Mouse (Mus musculus): ENCODE results near the gene Prpf19. TPM values are rescaled to one million over a fixed set of nuclear protein-coding genes. Genes with fewer than 3 reads are reported as not detected.

Prpf19 gene
- polyA plus RNA-seq, 1 experiment = 146 TPM

GRCm38 (mm10) chr19:10935029-10935428, 40.0 kb downstream of the Prpf19 start:
- Histone ChIP-seq H3K27me3 (ENCODE audit: control insufficient read depth, insufficient read depth, low read length) (no peaks in the 10 kb centered on the region), H3K4me1 (ENCODE audit: control insufficient read depth, insufficient read depth, insufficient read length) (no peaks in the 10 kb centered on the region), H3K36me3 (ENCODE audit: control insufficient read depth, insufficient read depth, low read length) (no peaks in the 10 kb centered on the region), H3K4me3 (ENCODE audit: extremely low read depth, insufficient read depth, insufficient read length) (no peak overlapping the region), H3K27ac (ENCODE audit: insufficient read depth, low read length) (no peak overlapping the region)
- DNase-seq (ENCODE audit: low read depth in 1 of 2, low spot score in 2 of 2) = no peak
- WGBS = 45% methylated on average over 5 of the region's 5 CpGs
- TF ChIP-seq CTCF (IDR thresholded peaks at IDR 0.05; ENCODE audit: extremely low read depth, insufficient read depth, insufficient read length, insufficient replicate concordance) = no peak
- TF ChIP-seq POLR2A (IDR thresholded peaks at IDR 0.05; ENCODE audit: low read depth, low read length) = no peak

GRCm38 (mm10) chr19:10936077-10936476, 41.0 kb downstream of the Prpf19 start:
- Histone ChIP-seq H3K27ac (ENCODE audit: insufficient read depth, low read length) (no peak overlapping the region), H3K4me3 (ENCODE audit: extremely low read depth, insufficient read depth, insufficient read length) (no peak overlapping the region), H3K27me3 (ENCODE audit: control insufficient read depth, insufficient read depth, low read length) (no peaks in the 10 kb centered on the region), H3K4me1 (ENCODE audit: control insufficient read depth, insufficient read depth, insufficient read length) (peaks cover 4% of the 10 kb centered on the region), H3K36me3 (ENCODE audit: control insufficient read depth, insufficient read depth, low read length) (no peaks in the 10 kb centered on the region)
- DNase-seq (ENCODE audit: low read depth in 1 of 2, low spot score in 2 of 2) = no peak
- 92% methylated on average over 5 of the region's 5 CpGs for WGBS
- TF ChIP-seq CTCF (IDR thresholded peaks at IDR 0.05; ENCODE audit: extremely low read depth, insufficient read depth, insufficient read length, insufficient replicate concordance) (no peak), POLR2A (IDR thresholded peaks at IDR 0.05; ENCODE audit: low read depth, low read length) (no peak)

GRCm38 (mm10) chr19:10937110-10937563, 42.1 kb downstream of the Prpf19 start, which contains the start of gene Ptgdr2:
Gene Ptgdr2 (plus strand): TSS chr19:10937160.
- no peaks in the 10 kb centered on the region for H3K27me3 ChIP-seq (ENCODE audit: control insufficient read depth, insufficient read depth, low read length)
- no peak for DNase-seq (ENCODE audit: low read depth in 1 of 2, low spot score in 2 of 2)
- TF ChIP-seq CTCF (IDR thresholded peaks at IDR 0.05; ENCODE audit: extremely low read depth, insufficient read depth, insufficient read length, insufficient replicate concordance) (no peak), POLR2A (IDR thresholded peaks at IDR 0.05; ENCODE audit: low read depth, low read length) (no peak)
- H3K4me1 ChIP-seq (ENCODE audit: control insufficient read depth, insufficient read depth, insufficient read length) = peaks cover 4% of the 10 kb centered on the region
- H3K4me3 ChIP-seq (ENCODE audit: extremely low read depth, insufficient read depth, insufficient read length) = no peak within 1 kb of the TSS
- no peak within 1 kb of the TSS for H3K27ac ChIP-seq (ENCODE audit: insufficient read depth, low read length)
- H3K36me3 ChIP-seq (ENCODE audit: control insufficient read depth, insufficient read depth, low read length) = peaks cover 4% of the 10 kb centered on the region; the same call in 1 of the 2 replicates
- 36% methylated on average over 5 of the region's 5 CpGs for WGBS

GRCm38 (mm10) chr19:10938771-10939170, 43.7 kb downstream of the Prpf19 start:
- peaks cover 15% of the 10 kb centered on the region for H3K36me3 ChIP-seq (ENCODE audit: control insufficient read depth, insufficient read depth, low read length)
- H3K4me3 ChIP-seq (ENCODE audit: extremely low read depth, insufficient read depth, insufficient read length) = no peak overlapping the region
- WGBS = 68% methylated on average over 3 of the region's 3 CpGs
- peaks cover 4% of the 10 kb centered on the region for H3K4me1 ChIP-seq (ENCODE audit: control insufficient read depth, insufficient read depth, insufficient read length)
- TF ChIP-seq CTCF (IDR thresholded peaks at IDR 0.05; ENCODE audit: extremely low read depth, insufficient read depth, insufficient read length, insufficient replicate concordance) (no peak), POLR2A (IDR thresholded peaks at IDR 0.05; ENCODE audit: low read depth, low read length) (no peak)
- no peaks in the 10 kb centered on the region for H3K27me3 ChIP-seq (ENCODE audit: control insufficient read depth, insufficient read depth, low read length)
- DNase-seq (ENCODE audit: low read depth in 1 of 2, low spot score in 2 of 2) = no peak
- no peak overlapping the region for H3K27ac ChIP-seq (ENCODE audit: insufficient read depth, low read length)

- Histone ChIP-seq H3K4me1 (ENCODE audit: control insufficient read depth, insufficient read depth, insufficient read length) (peaks cover 4% of the 10 kb centered on the region), H3K27me3 (ENCODE audit: control insufficient read depth, insufficient read depth, low read length) (no peaks in the 10 kb centered on the region), H3K4me3 (ENCODE audit: extremely low read depth, insufficient read depth, insufficient read length) (no peak overlapping the region), H3K27ac (ENCODE audit: insufficient read depth, low read length) (no peak overlapping the region), H3K36me3 (ENCODE audit: control insufficient read depth, insufficient read depth, low read length) (peaks cover 20% of the 10 kb centered on the region)
- 37% methylated on average over 37 of the region's 37 CpGs for WGBS
- peak; percentile 28 to 58 for DNase-seq (ENCODE audit: low read depth in 1 of 2, low spot score in 2 of 2)
- TF ChIP-seq POLR2A (IDR thresholded peaks at IDR 0.05; ENCODE audit: low read depth, low read length) (no peak), CTCF (IDR thresholded peaks at IDR 0.05; ENCODE audit: extremely low read depth, insufficient read depth, insufficient read length, insufficient replicate concordance) (peak; percentile 76)
These were observed 45.2 kb downstream of the Prpf19 start for GRCm38 (mm10) chr19:10940097-10940800.

GRCm38 (mm10) chr19:10940801-10941457, 45.9 kb downstream of the Prpf19 start:
- TF ChIP-seq CTCF (IDR thresholded peaks at IDR 0.05; ENCODE audit: extremely low read depth, insufficient read depth, insufficient read length, insufficient replicate concordance) (no peak), POLR2A (IDR thresholded peaks at IDR 0.05; ENCODE audit: low read depth, low read length) (no peak)
- Histone ChIP-seq H3K36me3 (ENCODE audit: control insufficient read depth, insufficient read depth, low read length) (peaks cover 20% of the 10 kb centered on the region), H3K27me3 (ENCODE audit: control insufficient read depth, insufficient read depth, low read length) (no peaks in the 10 kb centered on the region), H3K4me3 (ENCODE audit: extremely low read depth, insufficient read depth, insufficient read length) (no peak overlapping the region), H3K4me1 (ENCODE audit: control insufficient read depth, insufficient read depth, insufficient read length) (peaks cover 4% of the 10 kb centered on the region), H3K27ac (ENCODE audit: insufficient read depth, low read length) (no peak overlapping the region)
- 66% methylated on average over 40 of the region's 40 CpGs for WGBS
- no peak for DNase-seq (ENCODE audit: low read depth in 1 of 2, low spot score in 2 of 2)

Measured in spleen, adult 2 months (tissue).